Mouse (Mus musculus): ENCODE results near the gene Fezf1. TPM values are rescaled to one million over a fixed set of nuclear protein-coding genes. Genes with fewer than 3 reads are reported as not detected.

The Fezf1 gene
- polyA plus RNA-seq, 1 experiment, result not detected

DNA sequence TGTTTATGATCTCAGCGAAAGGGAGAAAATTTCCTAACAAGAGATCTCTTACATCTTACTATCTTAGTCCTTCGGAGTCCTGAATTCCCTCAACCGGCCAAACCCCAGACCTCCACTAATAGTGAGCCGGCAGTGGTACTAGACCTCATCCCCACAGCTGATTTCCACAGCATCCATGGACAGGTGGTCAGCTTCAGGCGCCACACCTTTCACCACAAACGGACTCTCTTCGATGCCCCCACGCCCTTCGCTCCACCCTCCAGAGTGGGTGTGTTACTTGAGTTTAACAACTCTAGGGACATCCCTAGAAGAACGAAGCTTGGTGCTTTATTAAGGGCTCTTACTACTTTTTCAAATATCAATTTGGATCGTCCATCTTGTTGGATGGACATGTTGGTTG, 6.5 kb upstream of the Fezf1 start:
- Histone ChIP-seq H3K27me3 (ENCODE audit: control insufficient read depth, insufficient read depth, low read length, poor library complexity, severe bottlenecking) (peaks cover 23% of the 10 kb centered on the region), H3K4me3 (ENCODE audit: low read depth, low read length) (no peak overlapping the region), H3K36me3 (ENCODE audit: control insufficient read depth, insufficient read depth, low read length, poor library complexity, severe bottlenecking) (no peaks in the 10 kb centered on the region), H3K4me1 (ENCODE audit: control insufficient read depth, insufficient read depth, low read length) (no peaks in the 10 kb centered on the region), H3K9ac (ENCODE audit: low read depth, poor library complexity, severe bottlenecking) (no peak overlapping the region), H3K9me3 (replicated peaks; ENCODE audit: control insufficient read depth, insufficient read depth, low read length, poor library complexity, severe bottlenecking) (no peaks in the 10 kb centered on the region), H3K27ac (ENCODE audit: insufficient read depth, low read length) (no peak overlapping the region)
- TF ChIP-seq EP300 (IDR thresholded peaks at IDR 0.05; ENCODE audit: insufficient read depth, low read depth, low read length) (no peak), CTCF (IDR thresholded peaks at IDR 0.05; ENCODE audit: low read depth, low read length) (no peak), POLR2A (IDR thresholded peaks at IDR 0.05; ENCODE audit: insufficient read depth, low read length) (no peak)

DNA sequence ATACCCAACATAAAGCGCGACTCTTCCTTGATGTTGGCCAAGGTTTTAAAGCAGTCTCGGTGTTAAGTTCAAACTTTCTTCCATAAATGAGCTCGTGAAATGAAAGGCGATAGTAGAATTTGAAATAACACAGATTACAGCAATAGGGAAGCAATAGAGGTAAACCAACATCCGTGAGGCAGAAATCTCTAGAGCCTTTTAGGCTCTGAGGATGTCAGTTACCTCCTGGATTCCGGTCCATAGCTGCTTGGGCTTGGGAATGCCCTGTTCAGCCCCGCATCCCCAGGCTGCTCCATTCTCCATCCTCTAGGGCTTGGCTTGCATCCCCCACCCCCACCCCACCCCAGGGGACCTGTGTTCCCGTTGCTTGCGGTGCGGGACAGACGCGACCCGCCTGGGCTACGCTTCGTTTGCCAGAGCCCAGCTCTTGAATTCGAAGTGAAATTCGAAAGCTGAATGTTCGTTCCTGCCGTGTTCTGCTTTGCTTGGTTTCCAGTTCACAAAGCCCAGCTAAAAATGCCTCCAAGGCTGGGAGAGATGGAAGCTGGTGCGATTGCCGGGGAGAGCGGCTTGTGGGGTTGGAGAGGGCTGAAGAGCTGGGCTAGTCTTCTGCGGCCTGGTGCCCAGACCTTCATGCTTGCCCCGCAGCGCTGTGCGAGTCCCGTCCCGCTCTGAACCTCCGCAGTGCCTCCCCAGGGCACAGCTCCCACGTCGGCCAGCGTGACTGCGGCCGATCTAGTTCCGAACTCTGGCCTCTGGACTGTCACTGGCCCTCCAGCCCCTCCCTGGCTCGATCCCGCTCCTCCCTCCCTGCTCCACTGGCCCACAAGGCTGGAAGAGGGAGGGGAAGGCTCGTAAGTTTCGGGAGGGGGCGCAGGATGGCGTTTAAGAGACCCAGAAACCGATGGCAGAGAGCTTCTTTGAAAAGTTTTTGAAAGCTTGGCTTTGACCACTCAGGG, 5.5 kb upstream of the Fezf1 start:
- H3K27ac ChIP-seq (ENCODE audit: insufficient read depth, low read length), result no peak overlapping the region
- peaks cover 25% of the 10 kb centered on the region for H3K27me3 ChIP-seq (ENCODE audit: control insufficient read depth, insufficient read depth, low read length, poor library complexity, severe bottlenecking)
- H3K36me3 ChIP-seq (ENCODE audit: control insufficient read depth, insufficient read depth, low read length, poor library complexity, severe bottlenecking), result no peaks in the 10 kb centered on the region
- TF ChIP-seq EP300 (IDR thresholded peaks at IDR 0.05; ENCODE audit: insufficient read depth, low read depth, low read length) (no peak), POLR2A (IDR thresholded peaks at IDR 0.05; ENCODE audit: insufficient read depth, low read length) (no peak), CTCF (IDR thresholded peaks at IDR 0.05; ENCODE audit: low read depth, low read length) (no peak)
- no peak overlapping the region for H3K9ac ChIP-seq (ENCODE audit: low read depth, poor library complexity, severe bottlenecking)
- H3K9me3 ChIP-seq (replicated peaks; ENCODE audit: control insufficient read depth, insufficient read depth, low read length, poor library complexity, severe bottlenecking), result no peaks in the 10 kb centered on the region
- H3K4me3 ChIP-seq (ENCODE audit: low read depth, low read length), result peak overlapping the region; percentile 29
- H3K4me1 ChIP-seq (ENCODE audit: control insufficient read depth, insufficient read depth, low read length), result no peaks in the 10 kb centered on the region

DNA sequence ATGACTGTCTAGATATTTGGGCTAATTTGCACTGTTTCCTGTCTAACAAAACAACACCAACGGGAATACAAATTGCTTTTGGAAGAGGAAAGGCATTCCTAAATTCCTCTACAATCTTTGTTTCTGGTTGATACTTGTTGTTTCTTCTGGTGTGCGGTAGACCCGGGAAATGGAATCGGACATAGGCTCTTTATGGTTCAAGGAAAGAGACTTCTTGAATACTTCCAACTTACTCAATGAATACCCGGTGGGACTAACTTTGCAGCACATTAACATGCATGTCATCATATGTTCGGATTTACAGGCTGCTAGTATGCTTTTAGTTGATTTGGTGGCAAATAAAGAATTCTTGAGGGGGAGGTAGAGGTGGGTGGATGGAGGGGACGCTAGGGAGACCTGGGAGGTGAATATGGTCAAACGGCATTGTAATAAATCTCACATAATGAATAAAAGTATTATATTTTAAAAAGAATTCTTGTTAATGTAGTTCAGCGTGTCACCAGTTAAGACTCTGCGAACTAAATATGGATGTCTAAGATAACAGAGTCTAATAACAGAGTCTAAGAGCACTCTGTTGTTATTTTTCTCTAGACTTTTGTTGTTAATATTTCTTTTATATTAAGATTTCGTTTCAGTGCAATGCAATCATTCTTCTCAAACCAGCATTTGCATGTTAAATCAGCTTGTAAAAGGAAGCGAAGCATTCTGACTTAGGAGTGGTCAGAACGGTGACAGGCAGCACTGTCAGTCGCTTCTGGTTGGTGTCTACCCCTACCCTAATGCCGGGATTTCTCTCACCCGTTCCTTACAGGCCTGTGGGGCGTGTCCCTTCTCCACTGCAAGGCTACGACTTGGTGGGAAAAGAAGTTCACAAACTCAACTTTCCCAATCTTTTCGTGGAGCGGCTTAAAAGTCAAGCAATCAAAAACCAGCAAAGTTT, 4.3 kb upstream of the Fezf1 start:
- no peaks in the 10 kb centered on the region for H3K4me1 ChIP-seq (ENCODE audit: control insufficient read depth, insufficient read depth, low read length)
- H3K9me3 ChIP-seq (replicated peaks; ENCODE audit: control insufficient read depth, insufficient read depth, low read length, poor library complexity, severe bottlenecking), result no peaks in the 10 kb centered on the region
- no peak overlapping the region for H3K9ac ChIP-seq (ENCODE audit: low read depth, poor library complexity, severe bottlenecking)
- H3K4me3 ChIP-seq (ENCODE audit: low read depth, low read length), result no peak overlapping the region
- TF ChIP-seq EP300 (IDR thresholded peaks at IDR 0.05; ENCODE audit: insufficient read depth, low read depth, low read length) (no peak), CTCF (IDR thresholded peaks at IDR 0.05; ENCODE audit: low read depth, low read length) (no peak), POLR2A (IDR thresholded peaks at IDR 0.05; ENCODE audit: insufficient read depth, low read length) (no peak)
- peaks cover 24% of the 10 kb centered on the region for H3K27me3 ChIP-seq (ENCODE audit: control insufficient read depth, insufficient read depth, low read length, poor library complexity, severe bottlenecking)
- no peaks in the 10 kb centered on the region for H3K36me3 ChIP-seq (ENCODE audit: control insufficient read depth, insufficient read depth, low read length, poor library complexity, severe bottlenecking)
- no peak overlapping the region for H3K27ac ChIP-seq (ENCODE audit: insufficient read depth, low read length)

DNA sequence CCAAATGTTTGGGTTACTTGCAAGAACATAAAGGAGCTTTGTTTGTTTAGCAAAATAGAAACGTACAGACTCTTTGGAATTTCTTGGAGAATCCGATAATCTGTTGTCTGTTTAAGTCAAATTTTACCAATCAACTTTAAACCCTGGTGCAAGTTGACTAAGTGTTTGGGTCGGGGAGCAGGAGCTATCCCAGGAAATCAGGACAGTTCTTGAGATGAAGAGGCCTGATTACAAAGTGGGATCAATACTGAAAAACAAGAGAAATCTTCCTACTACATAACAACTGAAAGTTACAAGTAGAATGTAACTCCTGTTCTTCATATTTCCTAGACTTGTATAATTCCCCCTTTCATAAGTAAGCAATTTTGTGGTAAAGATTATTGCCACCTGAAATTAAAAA, 3.3 kb upstream of the Fezf1 start:
- no peaks in the 10 kb centered on the region for H3K9me3 ChIP-seq (replicated peaks; ENCODE audit: control insufficient read depth, insufficient read depth, low read length, poor library complexity, severe bottlenecking)
- no peak overlapping the region for H3K4me3 ChIP-seq (ENCODE audit: low read depth, low read length)
- H3K4me1 ChIP-seq (ENCODE audit: control insufficient read depth, insufficient read depth, low read length), result no peaks in the 10 kb centered on the region
- no peak overlapping the region for H3K27ac ChIP-seq (ENCODE audit: insufficient read depth, low read length)
- no peak overlapping the region for H3K9ac ChIP-seq (ENCODE audit: low read depth, poor library complexity, severe bottlenecking)
- no peak for TF ChIP-seq POLR2A (IDR thresholded peaks at IDR 0.05; ENCODE audit: insufficient read depth, low read length)
- TF ChIP-seq EP300 (IDR thresholded peaks at IDR 0.05; ENCODE audit: insufficient read depth, low read depth, low read length), result no peak
- TF ChIP-seq CTCF (IDR thresholded peaks at IDR 0.05; ENCODE audit: low read depth, low read length), result no peak
- H3K27me3 ChIP-seq (ENCODE audit: control insufficient read depth, insufficient read depth, low read length, poor library complexity, severe bottlenecking), result peaks cover 28% of the 10 kb centered on the region
- H3K36me3 ChIP-seq (ENCODE audit: control insufficient read depth, insufficient read depth, low read length, poor library complexity, severe bottlenecking), result no peaks in the 10 kb centered on the region

DNA sequence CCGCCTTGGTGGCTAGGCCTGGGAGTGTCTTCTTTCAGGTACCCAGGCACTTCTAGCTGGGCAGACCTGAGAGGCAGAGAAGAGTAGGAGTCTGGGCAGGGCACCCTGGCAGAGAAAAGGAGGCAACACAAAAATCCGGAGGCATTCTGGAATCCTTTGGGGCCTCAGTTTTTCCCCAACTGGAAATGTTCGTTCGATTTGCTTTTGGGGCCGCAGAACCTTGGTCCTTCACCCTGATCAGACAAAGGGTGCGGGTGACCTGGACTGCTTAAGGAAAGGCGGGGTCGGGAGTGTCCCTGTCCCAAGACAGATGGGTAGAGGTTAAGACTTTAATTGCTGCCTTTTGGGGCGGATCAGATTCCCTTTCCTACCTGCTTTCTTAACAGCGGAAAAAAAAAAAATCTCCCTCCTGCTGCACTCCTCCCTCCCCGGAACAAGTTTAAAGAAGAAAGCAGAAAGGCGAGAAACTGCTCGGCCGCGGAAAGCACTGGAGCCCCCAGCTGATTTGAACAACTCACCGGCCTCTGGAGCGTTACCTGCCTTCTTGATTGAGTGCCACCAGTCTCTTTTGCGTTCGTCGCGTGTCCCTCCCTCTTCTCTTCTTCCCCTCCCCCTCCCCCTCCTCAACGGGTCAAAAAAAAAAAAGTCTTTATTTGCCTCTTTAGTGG, 2.3 kb upstream of the Fezf1 start:
- Histone ChIP-seq H3K27me3 (ENCODE audit: control insufficient read depth, insufficient read depth, low read length, poor library complexity, severe bottlenecking) (peaks cover 34% of the 10 kb centered on the region), H3K9ac (ENCODE audit: low read depth, poor library complexity, severe bottlenecking) (no peak overlapping the region), H3K4me1 (ENCODE audit: control insufficient read depth, insufficient read depth, low read length) (no peaks in the 10 kb centered on the region), H3K27ac (ENCODE audit: insufficient read depth, low read length) (no peak overlapping the region), H3K4me3 (ENCODE audit: low read depth, low read length) (peak overlapping the region; percentile 6; the same call in 1 of the 2 replicates), H3K9me3 (replicated peaks; ENCODE audit: control insufficient read depth, insufficient read depth, low read length, poor library complexity, severe bottlenecking) (no peaks in the 10 kb centered on the region), H3K36me3 (ENCODE audit: control insufficient read depth, insufficient read depth, low read length, poor library complexity, severe bottlenecking) (no peaks in the 10 kb centered on the region)
- TF ChIP-seq CTCF (IDR thresholded peaks at IDR 0.05; ENCODE audit: low read depth, low read length) (no peak), EP300 (IDR thresholded peaks at IDR 0.05; ENCODE audit: insufficient read depth, low read depth, low read length) (no peak), POLR2A (IDR thresholded peaks at IDR 0.05; ENCODE audit: insufficient read depth, low read length) (no peak)
